Mouse (Mus musculus) liver, embryonic 16.5 days (tissue): ENCODE measurements around the gene Shh. TPM values are rescaled to one million over a fixed set of nuclear protein-coding genes. Genes with fewer than 3 reads are reported as not detected.

Source experiments
- ATAC-seq: fragments of 200-750 bp; cut with Nextera tagmentation; 2 replicates; pipeline ENCODE4 v1.8.0; 2017; ENCODE audit warnings: low read depth, mild to moderate bottlenecking, moderate number of reproducible peaks, moderate library complexity
- H3K27ac ChIP-seq: fragments of 300-500 bp; sonication (generic); 2 replicates; pipeline ENCODE4 v1.5.1; 2014; ENCODE audit warnings: mild to moderate bottlenecking, low read length
- H3K27me3 ChIP-seq: fragments of 300-500 bp; sonication (generic); 2 replicates; pipeline ENCODE4 v1.6.1; 2014; ENCODE audit warnings: low read depth, low read length, mixed read lengths; ENCODE audit not compliant: control insufficient read depth, insufficient read depth
- H3K36me3 ChIP-seq: fragments of 300-500 bp; sonication (generic); 2 replicates; pipeline ENCODE4 v1.6.1; 2014; ENCODE audit warnings: mild to moderate bottlenecking; ENCODE audit not compliant: control insufficient read depth, insufficient read depth
- H3K4me1 ChIP-seq: fragments of 300-500 bp; sonication (generic); 2 replicates; pipeline ENCODE4 v1.6.1; 2014; ENCODE audit warnings: low read depth, low read length, mixed read lengths; ENCODE audit not compliant: control insufficient read depth
- H3K4me2 ChIP-seq: fragments of 300-500 bp; sonication (generic); 2 replicates; pipeline ENCODE4 v1.6.1; 2014; ENCODE audit warnings: low read depth, low read length, mixed read lengths
- H3K4me3 ChIP-seq: fragments of 300-500 bp; sonication (generic); 2 replicates; pipeline ENCODE4 v1.5.1; 2014; ENCODE audit warnings: low read depth, mild to moderate bottlenecking, low read length
- H3K9ac ChIP-seq: fragments of 300-500 bp; sonication (generic); 2 replicates; pipeline ENCODE4 v1.6.1; 2014; ENCODE audit warnings: low read depth, low read length
- H3K9me3 ChIP-seq: fragments of 300-500 bp; sonication (generic); replicated peaks from 2 replicates; pipeline ENCODE4 v1.6.1; 2016; ENCODE audit warnings: low read length; ENCODE audit not compliant: control insufficient read depth
- WGBS: fragments of 180-500 bp; shearing (Covaris S2); extraction: QIAGEN DNeasy Blood & Tissue Kit; methylation state at CpG from one replicate; pipeline ENCODE4 v1.1.7; 2014; ENCODE audit not compliant: insufficient replicate concordance; 5-methylcytosine and 5-hydroxymethylcytosine counted together
- polyA plus RNA-seq: library from polyadenylated mRNA; unstranded; fragments of >200 nt; fragmentation: Nextera tagmentation; extraction: Ambion mirVana; gene quantifications from 2 replicates; pipeline ENCODE4 v1.2.1, GENCODE M21; 2015

The Shh gene
- not detected in 2 replicates for polyA plus RNA-seq

- Histone ChIP-seq H3K9ac (no peak within 1 kb of the TSS), H3K9me3 (no peaks in the 10 kb centered on the region), H3K4me2 (no peak within 1 kb of the TSS), H3K4me1 (no peaks in the 10 kb centered on the region), H3K27ac (no peak within 1 kb of the TSS), H3K4me3 (no peak within 1 kb of the TSS), H3K36me3 (no peaks in the 10 kb centered on the region), H3K27me3 (peaks cover 69% of the 10 kb centered on the region)
- ATAC-seq: no peak
- 2% methylated on average over 31 of the region's 31 CpGs for WGBS
Observed at GRCm38 (mm10) chr5:28466760-28467306, at the start of gene Shh. Gene Shh (minus strand): TSS chr5:28467256.

- no peaks in the 10 kb centered on the region for H3K4me1 ChIP-seq
- H3K4me2 ChIP-seq: no peak overlapping the region
- no peaks in the 10 kb centered on the region for H3K36me3 ChIP-seq
- peak; percentile 95 for ATAC-seq
- 26% methylated on average over 4 of the region's 4 CpGs for whole genome bisulfite sequencing
- no peaks in the 10 kb centered on the region for H3K27me3 ChIP-seq
- H3K27ac ChIP-seq: no peak overlapping the region; the same call in 1 of the 2 replicates
- H3K9me3 ChIP-seq: no peaks in the 10 kb centered on the region
- H3K9ac ChIP-seq: no peak overlapping the region
- no peak overlapping the region for H3K4me3 ChIP-seq
Observed at GRCm38 (mm10) chr5:28500792-28501439, 33.9 kb upstream of the Shh start.

DNA sequence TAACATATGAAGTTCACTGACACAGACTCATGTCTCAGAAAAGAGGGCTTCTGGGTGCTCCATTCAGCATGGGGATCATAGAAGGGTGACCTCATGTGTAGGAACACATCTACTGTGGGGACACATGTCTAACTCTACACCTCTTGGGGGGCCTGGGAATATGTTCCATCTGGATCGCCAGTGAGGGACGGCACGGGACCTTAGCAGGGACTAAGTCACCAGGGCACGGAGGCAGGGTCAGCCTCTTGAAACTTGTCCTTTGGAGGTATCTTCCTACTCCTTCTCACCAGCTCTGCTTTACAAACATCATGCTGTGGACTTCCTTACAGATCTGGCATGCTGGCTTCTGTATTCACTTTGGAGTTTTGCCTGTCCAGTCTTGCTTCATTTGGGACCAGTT is 31.8 kb upstream of the Shh start:
- no peak for ATAC-seq
- H3K9ac ChIP-seq: no peak overlapping the region
- no peaks in the 10 kb centered on the region for H3K36me3 ChIP-seq
- 81% methylated on average over 4 of the region's 4 CpGs for WGBS
- H3K4me2 ChIP-seq: no peak overlapping the region
- no peaks in the 10 kb centered on the region for H3K4me1 ChIP-seq
- no peaks in the 10 kb centered on the region for H3K27me3 ChIP-seq
- H3K9me3 ChIP-seq: no peaks in the 10 kb centered on the region
- H3K4me3 ChIP-seq: no peak overlapping the region
- no peak overlapping the region for H3K27ac ChIP-seq

DNA sequence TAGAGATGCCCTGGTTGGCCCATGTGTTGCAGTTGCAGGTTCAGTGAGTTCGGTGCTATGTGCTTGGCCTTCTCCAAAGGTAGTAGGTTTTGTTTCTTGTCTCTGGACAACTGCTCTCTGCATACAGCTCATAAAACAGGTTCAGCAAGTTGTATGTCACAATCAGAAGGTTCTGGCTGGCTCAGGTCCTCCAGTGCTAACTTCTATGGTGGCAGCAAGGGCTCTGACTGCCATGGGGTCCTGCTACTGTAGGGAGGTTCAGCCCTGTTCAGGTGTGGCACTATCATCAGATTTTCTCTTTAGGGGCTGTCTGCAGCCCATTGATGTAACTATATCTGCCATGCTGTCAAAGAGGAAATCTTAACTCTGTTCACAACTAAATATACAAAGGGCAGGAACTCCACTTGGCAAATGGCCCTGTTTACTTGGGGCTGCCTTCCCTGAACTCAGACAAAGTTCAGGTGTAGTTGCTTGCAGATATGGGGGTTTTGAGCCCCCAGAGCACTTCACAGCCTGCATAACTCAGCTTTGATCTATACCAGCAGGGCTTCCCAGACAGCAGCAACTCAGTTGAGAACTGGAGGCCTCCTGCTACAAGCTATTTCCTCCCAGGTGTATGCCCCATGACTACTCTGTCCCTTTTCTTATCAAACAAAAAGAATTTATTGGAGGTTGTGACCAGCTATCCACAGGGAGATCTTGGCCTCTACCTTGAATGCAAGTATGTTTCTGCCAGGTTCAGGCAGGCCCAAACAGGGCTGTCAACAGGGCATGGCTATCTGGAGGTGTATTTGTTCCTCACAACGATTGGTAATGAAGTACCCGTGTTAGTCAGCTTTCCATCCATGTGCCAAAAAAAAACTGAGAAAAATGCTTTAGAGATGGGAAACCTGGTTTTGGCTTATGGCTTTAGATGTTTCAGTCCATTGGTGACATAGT is 28.9 kb upstream of the Shh start:
- WGBS: 71% methylated on average over 3 of the region's 3 CpGs
- no peak for ATAC-seq
- Histone ChIP-seq H3K9me3 (no peaks in the 10 kb centered on the region), H3K4me2 (no peak overlapping the region), H3K36me3 (no peaks in the 10 kb centered on the region), H3K4me3 (no peak overlapping the region), H3K27ac (no peak overlapping the region), H3K4me1 (no peaks in the 10 kb centered on the region), H3K9ac (no peak overlapping the region), H3K27me3 (no peaks in the 10 kb centered on the region)

DNA sequence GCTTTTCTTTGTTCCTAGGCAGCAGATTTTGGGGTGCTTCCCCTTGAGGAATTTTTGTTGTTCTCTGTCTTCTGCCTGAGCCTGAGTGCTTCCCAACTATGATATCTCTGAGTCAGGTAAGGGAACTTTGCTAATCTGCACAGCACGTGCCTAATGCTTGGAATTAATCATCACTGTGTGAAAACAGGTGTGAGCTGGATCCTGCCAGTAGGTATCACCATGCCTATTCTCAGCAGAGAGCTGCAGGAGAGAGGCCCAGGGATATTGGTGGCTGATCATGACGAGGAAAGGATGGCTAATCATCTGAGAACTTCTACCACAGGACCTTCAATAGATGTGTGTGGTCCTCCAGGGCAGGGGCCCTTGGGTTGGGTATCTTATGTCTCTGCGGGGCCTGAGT is 26.5 kb upstream of the Shh start:
- no peak for ATAC-seq
- WGBS: 44% methylated on average over 3 of the region's 3 CpGs

GRCm38 (mm10) chr5:28482991-28483390 is 15.9 kb upstream of the Shh start:
- no peak overlapping the region for H3K27ac ChIP-seq
- no peaks in the 10 kb centered on the region for H3K4me1 ChIP-seq
- 42% methylated on average over 3 of the region's 3 CpGs for WGBS
- no peak overlapping the region for H3K9ac ChIP-seq
- H3K9me3 ChIP-seq: no peaks in the 10 kb centered on the region
- no peak for ATAC-seq
- H3K27me3 ChIP-seq: no peaks in the 10 kb centered on the region
- no peak overlapping the region for H3K4me3 ChIP-seq
- H3K4me2 ChIP-seq: no peak overlapping the region
- no peaks in the 10 kb centered on the region for H3K36me3 ChIP-seq

More for the DNA sequence above, 26.5 kb upstream of the Shh start:
- Histone ChIP-seq H3K27me3 (no peaks in the 10 kb centered on the region), H3K9ac (no peak overlapping the region), H3K4me2 (no peak overlapping the region), H3K9me3 (no peaks in the 10 kb centered on the region), H3K36me3 (no peaks in the 10 kb centered on the region), H3K4me3 (no peak overlapping the region), H3K27ac (no peak overlapping the region), H3K4me1 (no peaks in the 10 kb centered on the region)

- no peaks in the 10 kb centered on the region for H3K36me3 ChIP-seq
- 36% methylated on average over 2 of the region's 2 CpGs for WGBS
Observed at GRCm38 (mm10) chr5:28481730-28482129, 14.7 kb upstream of the Shh start.

GRCm38 (mm10) chr5:28476389-28477379 is 9.6 kb upstream of the Shh start:
- Histone ChIP-seq H3K27ac (no peak overlapping the region), H3K36me3 (no peaks in the 10 kb centered on the region), H3K4me2 (no peak overlapping the region), H3K27me3 (no peaks in the 10 kb centered on the region), H3K4me1 (no peaks in the 10 kb centered on the region), H3K4me3 (no peak overlapping the region), H3K9ac (no peak overlapping the region), H3K9me3 (no peaks in the 10 kb centered on the region)
- ATAC-seq: no peak
- WGBS: 51% methylated on average over 10 of the region's 10 CpGs

More at GRCm38 (mm10) chr5:28481730-28482129, 14.7 kb upstream of the Shh start:
- Histone ChIP-seq H3K27me3 (no peaks in the 10 kb centered on the region), H3K27ac (no peak overlapping the region), H3K4me2 (no peak overlapping the region), H3K9ac (no peak overlapping the region), H3K4me1 (no peaks in the 10 kb centered on the region), H3K4me3 (no peak overlapping the region), H3K9me3 (no peaks in the 10 kb centered on the region)
- ATAC-seq: no peak
